Comparison of ENCODE assay signal across 9 mouse cellular contexts in the genomic region with DNA sequence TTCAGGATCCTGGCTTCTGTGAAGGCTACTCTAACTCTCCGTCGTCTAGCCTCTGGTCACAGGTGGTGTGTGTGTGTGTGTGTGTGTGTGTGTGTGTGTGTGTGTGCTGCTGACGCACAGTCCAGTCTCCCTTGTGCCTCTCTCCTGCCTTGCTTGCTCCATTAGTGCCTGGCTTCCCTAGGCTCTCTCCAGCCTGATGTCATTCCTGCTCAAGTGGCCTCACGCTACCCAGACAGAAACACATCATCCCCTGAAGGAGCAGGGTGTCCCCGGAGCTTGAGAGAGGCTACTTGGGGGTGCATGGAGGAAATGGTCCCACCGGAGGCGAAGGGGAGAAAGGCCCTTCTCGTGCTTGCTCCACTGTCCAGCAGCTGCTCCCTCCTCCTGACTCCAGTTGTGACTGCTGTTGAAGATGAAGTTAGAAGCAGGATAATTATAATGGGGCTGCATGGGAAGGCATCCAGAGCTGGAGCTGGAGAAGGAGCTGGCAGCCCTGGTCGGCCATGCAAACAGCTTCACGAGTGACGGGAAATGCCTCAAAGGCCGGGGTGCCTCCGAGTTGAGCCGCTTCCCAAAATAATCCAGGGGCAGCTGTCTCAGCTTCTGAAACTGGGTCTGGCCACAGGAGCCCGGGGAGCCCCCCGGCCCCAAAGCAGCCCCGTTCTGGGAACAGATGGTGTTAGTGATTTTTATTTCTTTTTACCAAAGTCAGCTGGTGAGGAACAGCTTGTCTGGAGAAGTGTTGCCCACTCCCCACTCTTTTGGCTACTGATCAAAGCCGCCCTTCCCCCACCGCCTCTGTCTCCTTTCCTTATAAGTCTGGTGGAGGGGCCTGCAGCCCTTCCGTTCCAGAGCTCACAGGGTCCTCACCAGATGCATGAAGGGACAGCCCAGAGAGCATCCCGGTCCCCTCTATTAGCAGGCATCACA. TPM values are rescaled to one million over a fixed set of nuclear protein-coding genes. Genes with fewer than 3 reads are reported as not detected.
DNase-seq lines count a peak whose midpoint lies in the region; ATAC-seq and TF ChIP-seq lines count a peak whose summit lies in the region.
"Had no signal": no experiment of that assay in that cellular context is flagged by ENCODE, and none has a peak within 500 bp of the region (broad histone marks: within the 10 kb centered on the region; RNA-seq: fewer than 3 reads in every experiment).

No protein-coding gene starts in this region.

- peak overlapping the region; percentile 17; the same call in 1 of the 2 replicates for H3K27ac ChIP-seq in heart, embryonic 10.5 days
- H3K27ac ChIP-seq in embryonic facial prominence, embryonic 13.5 days: peak overlapping the region; percentile 45; the same call in 1 of the 2 replicates
- H3K27ac ChIP-seq in hindbrain, postnatal 0 days: peak overlapping the region; percentile 62
- peak overlapping the region; percentile 56 for H3K27ac ChIP-seq in midbrain, embryonic 12.5 days (replicated peaks)
- H3K27ac ChIP-seq in liver, embryonic 12.5 days: no peak overlapping the region

- intact Hi-C loops in heart, postnatal 14 days (cut with DNase I): no loop called here

- H3K36me3 ChIP-seq in heart, embryonic 10.5 days: no peaks in the 10 kb centered on the region
- no peaks in the 10 kb centered on the region for H3K36me3 ChIP-seq in embryonic facial prominence, embryonic 13.5 days
- no peaks in the 10 kb centered on the region for H3K36me3 ChIP-seq in hindbrain, postnatal 0 days (ENCODE audit: insufficient read depth, low read length)
- no peaks in the 10 kb centered on the region for H3K36me3 ChIP-seq in midbrain, embryonic 12.5 days
- 0 out of 2 replicates have a peak, but pooled peaks cover 3% of the 10 kb centered on the region for H3K36me3 ChIP-seq in liver, embryonic 12.5 days

- H3K4me2 ChIP-seq in embryonic facial prominence, embryonic 13.5 days: no peak overlapping the region
- H3K4me2 ChIP-seq in hindbrain, postnatal 0 days (ENCODE audit: low read depth, low read length): no peak overlapping the region
- H3K4me2 ChIP-seq in midbrain, embryonic 12.5 days (replicated peaks): no peak overlapping the region
- no peak overlapping the region for H3K4me2 ChIP-seq in liver, embryonic 12.5 days

- H3K9ac ChIP-seq in embryonic facial prominence, embryonic 13.5 days: peak overlapping the region; percentile 27; the same call in 1 of the 2 replicates
- H3K9ac ChIP-seq in hindbrain, postnatal 0 days (replicated peaks; ENCODE audit: low read length): no peak overlapping the region
- H3K9ac ChIP-seq in midbrain, embryonic 12.5 days (replicated peaks): no peak overlapping the region
- H3K9ac ChIP-seq in liver, embryonic 12.5 days: no peak overlapping the region

- no peak for DNase-seq in heart, embryonic 10.5 days (ENCODE audit: low spot score)
- DNase-seq in heart, postnatal 14 days: no peak
- DNase-seq in hindbrain, postnatal 0 days (ENCODE audit: low spot score): peak; percentile 75
- no peak for DNase-seq in ovary, adult 18-20 months (ENCODE audit: low spot score)
- DNase-seq in spleen, postnatal 14 days (ENCODE audit: low spot score in 2 of 2): no peak
- DNase-seq: heart, postnatal 4 days had no signal

- no peak overlapping the region for H3K4me3 ChIP-seq in heart, embryonic 10.5 days
- no peak overlapping the region for H3K4me3 ChIP-seq in embryonic facial prominence, embryonic 13.5 days
- H3K4me3 ChIP-seq in hindbrain, postnatal 0 days (ENCODE audit: low read length): no peak overlapping the region
- no peak overlapping the region for H3K4me3 ChIP-seq in midbrain, embryonic 12.5 days
- no peak overlapping the region for H3K4me3 ChIP-seq in liver, embryonic 12.5 days

- peaks cover 22% of the 10 kb centered on the region for H3K4me1 ChIP-seq in heart, embryonic 10.5 days
- H3K4me1 ChIP-seq in embryonic facial prominence, embryonic 13.5 days: peaks cover 18% of the 10 kb centered on the region
- H3K4me1 ChIP-seq in hindbrain, postnatal 0 days (ENCODE audit: insufficient read depth, low read length): peaks cover 11% of the 10 kb centered on the region
- peaks cover 16% of the 10 kb centered on the region for H3K4me1 ChIP-seq in midbrain, embryonic 12.5 days
- H3K4me1 ChIP-seq in liver, embryonic 12.5 days: peaks cover 5% of the 10 kb centered on the region; the same call in 1 of the 2 replicates

- no peak for ATAC-seq in embryonic facial prominence, embryonic 13.5 days (ENCODE audit: insufficient number of reproducible peaks, insufficient read depth, low FRiP score, low TSS enrichment, low read depth)
- peak; percentile 56 for ATAC-seq in hindbrain, postnatal 0 days
- ATAC-seq in midbrain, embryonic 12.5 days (ENCODE audit: low FRiP score, low read depth): no peak
- no peak for ATAC-seq in liver, embryonic 12.5 days

- 55% methylated on average over 21 of the region's 21 CpGs for WGBS in heart, embryonic 10.5 days
- WGBS in embryonic facial prominence, embryonic 13.5 days: 62% methylated on average over 21 of the region's 21 CpGs
- WGBS in hindbrain, postnatal 0 days: 49% methylated on average over 21 of the region's 21 CpGs
- WGBS in midbrain, embryonic 12.5 days: 69% methylated on average over 21 of the region's 21 CpGs
- WGBS in liver, embryonic 12.5 days (ENCODE audit: insufficient replicate concordance): 61% methylated on average over 21 of the region's 21 CpGs

- H3K9me3 ChIP-seq in heart, embryonic 10.5 days: no peaks in the 10 kb centered on the region; the same call in 1 of the 2 replicates
- peaks cover 10% of the 10 kb centered on the region; the same call in 1 of the 2 replicates for H3K9me3 ChIP-seq in embryonic facial prominence, embryonic 13.5 days
- H3K9me3 ChIP-seq in hindbrain, postnatal 0 days (ENCODE audit: low read length): no peaks in the 10 kb centered on the region
- peaks cover 8% of the 10 kb centered on the region; the same call in 1 of the 2 replicates for H3K9me3 ChIP-seq in midbrain, embryonic 12.5 days
- H3K9me3 ChIP-seq in liver, embryonic 12.5 days (replicated peaks): 0 out of 2 replicates have a peak, but pooled peaks cover 5% of the 10 kb centered on the region

- TF ChIP-seq CTCF in hindbrain, postnatal 0 days (IDR thresholded peaks at IDR 0.05; ENCODE audit: low read depth): no peak

- H3K27me3 ChIP-seq in heart, embryonic 10.5 days (ENCODE audit: insufficient read depth, poor library complexity, severe bottlenecking): no peaks in the 10 kb centered on the region
- H3K27me3 ChIP-seq in embryonic facial prominence, embryonic 13.5 days: no peaks in the 10 kb centered on the region
- no peaks in the 10 kb centered on the region for H3K27me3 ChIP-seq in hindbrain, postnatal 0 days (ENCODE audit: insufficient read depth, low read length)
- H3K27me3 ChIP-seq in midbrain, embryonic 12.5 days: no peaks in the 10 kb centered on the region
- H3K27me3 ChIP-seq in liver, embryonic 12.5 days (replicated peaks): no peaks in the 10 kb centered on the region

RNA-seq across cellular contexts. Expression of gene Parvg, which starts 28.4 kb away (rescaled TPM):
- 0.43 and 1.0 TPM in 2 replicates for polyA plus RNA-seq in heart, embryonic 10.5 days (2016; fragmentation: Nextera tagmentation; extraction: Ambion mirVana)
- total RNA-seq in heart, postnatal 14 days (2021): 1 to 10 TPM; 2.1 to 5.2 TPM
- 1.3 and 1.5 TPM in 2 replicates for polyA plus RNA-seq in embryonic facial prominence, embryonic 13.5 days (2015; fragmentation: Nextera tagmentation; extraction: Ambion mirVana)
- total RNA-seq in hindbrain, postnatal 0 days (2014; rRNA removed): 1.1 and 1.4 TPM in 2 replicates
- 1.8 and 1.9 TPM in 2 replicates for polyA plus RNA-seq in hindbrain, postnatal 0 days (2015; fragmentation: Nextera tagmentation; extraction: Ambion mirVana)
- 0.54 and 0.59 TPM in 2 replicates for polyA plus RNA-seq in midbrain, embryonic 12.5 days (2016; fragmentation: Nextera tagmentation; extraction: Ambion mirVana)
- polyA plus RNA-seq in liver, embryonic 12.5 days (2016; fragmentation: Nextera tagmentation; extraction: Ambion mirVana): 9.7 and 10.0 TPM in 2 replicates
